Mouse (Mus musculus): ENCODE measurements around the gene Psmd11. TPM values are rescaled to one million over a fixed set of nuclear protein-coding genes. Genes with fewer than 3 reads are reported as not detected.
"Not testable (repeated sequence)": the region's sequence is repeated elsewhere in the genome, so short reads cannot be mapped to it uniquely, and the experiment has no call there.

Psmd11 gene
- polyA plus RNA-seq, 1 experiment from 2014 or later = 336 TPM

DNA sequence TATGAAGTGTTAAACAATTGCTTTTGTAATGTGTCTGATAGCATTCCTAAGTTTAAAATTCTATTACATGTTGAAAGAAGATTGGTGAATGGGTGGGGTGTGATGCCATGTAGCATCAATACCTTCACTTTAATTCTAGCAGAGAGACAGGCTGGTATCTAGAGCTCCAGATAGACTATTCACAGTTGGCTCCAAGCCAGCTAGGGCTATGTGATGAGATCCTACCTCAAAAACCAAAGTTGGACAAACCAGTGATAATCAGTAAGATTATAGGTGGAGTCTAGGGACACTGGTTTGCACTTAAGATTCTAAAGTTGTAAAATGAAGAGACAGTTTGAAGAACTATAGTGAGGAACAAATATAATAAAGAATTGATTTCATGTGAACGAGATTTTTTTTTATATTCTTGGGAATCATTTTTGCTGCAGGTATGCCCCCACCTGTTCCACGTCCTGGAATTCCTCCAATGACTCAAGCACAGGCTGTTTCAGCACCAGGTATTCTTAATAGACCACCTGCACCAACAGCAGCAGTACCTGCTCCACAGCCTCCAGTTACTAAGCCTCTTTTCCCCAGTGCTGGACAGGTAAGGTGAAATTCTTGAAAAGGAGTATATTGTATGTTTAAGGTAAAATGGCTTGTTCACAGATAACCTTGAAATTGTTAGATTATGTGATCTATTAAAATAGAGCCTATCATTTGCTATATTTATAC lies 36.9 kb upstream of the Psmd11 start:
- Histone ChIP-seq H3K4me1 (replicated peaks; ENCODE audit: control insufficient read depth, insufficient read depth, low read length) (peaks cover 4% of the 10 kb centered on the region), H3K4me2 (ENCODE audit: low read length) (no peak overlapping the region), H3K27me3 (replicated peaks; ENCODE audit: control insufficient read depth, insufficient read depth, low read length) (no peaks in the 10 kb centered on the region), H3K36me3 (ENCODE audit: control insufficient read depth, insufficient read depth) (peaks cover 43% of the 10 kb centered on the region), H3K9me3 (ENCODE audit: control insufficient read depth, low read length) (no peaks in the 10 kb centered on the region), H3K9ac (replicated peaks; ENCODE audit: low read depth, low read length) (no peak overlapping the region), H3K4me3 (replicated peaks; ENCODE audit: low read length) (no peak overlapping the region), H3K27ac (ENCODE audit: low read length) (no peak overlapping the region)
- 93% methylated on average over 2 of the region's 2 CpGs for WGBS
- no peak for ATAC-seq

GRCm38 (mm10) chr11:80395930-80396329 lies 32.5 kb upstream of the Psmd11 start:
- 90% methylated on average over 3 of the region's 3 CpGs for WGBS
- Histone ChIP-seq H3K4me2 (ENCODE audit: low read length) (no peak overlapping the region), H3K4me3 (replicated peaks; ENCODE audit: low read length) (no peak overlapping the region), H3K9me3 (ENCODE audit: control insufficient read depth, low read length) (no peaks in the 10 kb centered on the region), H3K9ac (replicated peaks; ENCODE audit: low read depth, low read length) (no peak overlapping the region), H3K27me3 (replicated peaks; ENCODE audit: control insufficient read depth, insufficient read depth, low read length) (no peaks in the 10 kb centered on the region), H3K27ac (ENCODE audit: low read length) (no peak overlapping the region), H3K36me3 (ENCODE audit: control insufficient read depth, insufficient read depth) (peaks cover 39% of the 10 kb centered on the region), H3K4me1 (replicated peaks; ENCODE audit: control insufficient read depth, insufficient read depth, low read length) (no peaks in the 10 kb centered on the region)
- ATAC-seq = no peak

GRCm38 (mm10) chr11:80396617-80397016 lies 31.8 kb upstream of the Psmd11 start:
- 88% methylated on average over 4 of the region's 4 CpGs for WGBS
- no peak for ATAC-seq

GRCm38 (mm10) chr11:80407878-80408277 lies 20.5 kb upstream of the Psmd11 start:
- not testable (repeated sequence) for H3K4me3 ChIP-seq (replicated peaks; ENCODE audit: low read length); H3K4me2 ChIP-seq (ENCODE audit: low read length); ATAC-seq; H3K9ac ChIP-seq (replicated peaks; ENCODE audit: low read depth, low read length); H3K27ac ChIP-seq (ENCODE audit: low read length); H3K9me3 ChIP-seq (ENCODE audit: control insufficient read depth, low read length); H3K4me1 ChIP-seq (replicated peaks; ENCODE audit: control insufficient read depth, insufficient read depth, low read length); H3K27me3 ChIP-seq (replicated peaks; ENCODE audit: control insufficient read depth, insufficient read depth, low read length)
- 98% methylated on average over 6 of the region's 6 CpGs for WGBS
- peaks cover 29% of the 10 kb centered on the region for H3K36me3 ChIP-seq (ENCODE audit: control insufficient read depth, insufficient read depth)

More at GRCm38 (mm10) chr11:80396617-80397016, 31.8 kb upstream of the Psmd11 start:
- Histone ChIP-seq H3K4me3 (replicated peaks; ENCODE audit: low read length) (no peak overlapping the region), H3K4me1 (replicated peaks; ENCODE audit: control insufficient read depth, insufficient read depth, low read length) (no peaks in the 10 kb centered on the region), H3K4me2 (ENCODE audit: low read length) (no peak overlapping the region), H3K9me3 (ENCODE audit: control insufficient read depth, low read length) (no peaks in the 10 kb centered on the region), H3K36me3 (ENCODE audit: control insufficient read depth, insufficient read depth) (peaks cover 36% of the 10 kb centered on the region), H3K27ac (ENCODE audit: low read length) (no peak overlapping the region), H3K27me3 (replicated peaks; ENCODE audit: control insufficient read depth, insufficient read depth, low read length) (no peaks in the 10 kb centered on the region), H3K9ac (replicated peaks; ENCODE audit: low read depth, low read length) (no peak overlapping the region)

DNA sequence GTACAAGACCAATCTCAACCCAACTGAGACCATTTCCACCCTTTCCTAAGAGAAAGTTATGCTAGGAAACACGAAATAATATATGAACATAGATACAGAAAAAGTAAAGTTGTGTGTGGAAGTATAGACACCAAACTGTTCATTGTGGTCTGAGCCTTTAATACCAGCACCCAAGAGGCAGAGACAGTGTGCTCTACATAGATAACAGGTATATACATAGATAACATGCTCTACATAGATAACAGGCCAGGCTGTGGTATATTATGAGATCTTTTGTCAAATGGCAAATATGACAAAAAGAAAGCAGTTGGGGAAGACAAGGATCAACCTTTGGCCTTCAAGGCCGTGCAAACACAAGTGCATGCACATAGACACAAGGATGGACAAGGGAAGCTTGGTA lies 18.0 kb upstream of the Psmd11 start:
- Histone ChIP-seq H3K4me3 (replicated peaks; ENCODE audit: low read length) (no peak overlapping the region), H3K9me3 (ENCODE audit: control insufficient read depth, low read length) (no peaks in the 10 kb centered on the region), H3K27me3 (replicated peaks; ENCODE audit: control insufficient read depth, insufficient read depth, low read length) (no peaks in the 10 kb centered on the region), H3K9ac (replicated peaks; ENCODE audit: low read depth, low read length) (no peak overlapping the region), H3K4me2 (ENCODE audit: low read length) (no peak overlapping the region), H3K36me3 (ENCODE audit: control insufficient read depth, insufficient read depth) (peaks cover 27% of the 10 kb centered on the region), H3K27ac (ENCODE audit: low read length) (no peak overlapping the region), H3K4me1 (replicated peaks; ENCODE audit: control insufficient read depth, insufficient read depth, low read length) (no peaks in the 10 kb centered on the region)
- no peak for ATAC-seq
- WGBS = 90% methylated on average over 2 of the region's 2 CpGs

DNA sequence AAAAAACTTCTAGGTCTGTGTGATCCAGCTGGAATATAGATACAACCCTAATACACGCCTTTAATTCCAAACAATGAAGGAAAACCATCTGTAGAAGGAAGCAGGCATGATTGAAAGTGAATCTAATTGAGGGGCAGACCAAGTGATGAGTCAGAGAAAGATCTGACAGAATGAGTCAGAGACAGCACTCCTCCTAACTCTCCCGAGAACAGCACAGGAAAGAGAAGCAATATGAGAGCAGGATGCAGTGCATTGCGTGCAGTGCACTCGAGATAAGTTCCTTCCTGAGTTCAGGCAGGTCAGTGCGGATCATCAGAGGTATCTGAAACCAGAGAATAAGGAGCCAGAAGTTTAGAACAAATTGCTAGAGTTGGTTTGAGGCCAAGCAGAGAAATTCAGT lies 11.3 kb upstream of the Psmd11 start:
- Histone ChIP-seq H3K36me3 (ENCODE audit: control insufficient read depth, insufficient read depth) (peaks cover 15% of the 10 kb centered on the region), H3K27me3 (replicated peaks; ENCODE audit: control insufficient read depth, insufficient read depth, low read length) (no peaks in the 10 kb centered on the region), H3K9ac (replicated peaks; ENCODE audit: low read depth, low read length) (no peak overlapping the region), H3K27ac (ENCODE audit: low read length) (no peak overlapping the region), H3K4me2 (ENCODE audit: low read length) (no peak overlapping the region), H3K4me3 (replicated peaks; ENCODE audit: low read length) (no peak overlapping the region), H3K9me3 (ENCODE audit: control insufficient read depth, low read length) (peaks cover 3% of the 10 kb centered on the region), H3K4me1 (replicated peaks; ENCODE audit: control insufficient read depth, insufficient read depth, low read length) (no peaks in the 10 kb centered on the region)
- WGBS = 95% methylated on average over 5 of the region's 5 CpGs
- no peak for ATAC-seq

DNA sequence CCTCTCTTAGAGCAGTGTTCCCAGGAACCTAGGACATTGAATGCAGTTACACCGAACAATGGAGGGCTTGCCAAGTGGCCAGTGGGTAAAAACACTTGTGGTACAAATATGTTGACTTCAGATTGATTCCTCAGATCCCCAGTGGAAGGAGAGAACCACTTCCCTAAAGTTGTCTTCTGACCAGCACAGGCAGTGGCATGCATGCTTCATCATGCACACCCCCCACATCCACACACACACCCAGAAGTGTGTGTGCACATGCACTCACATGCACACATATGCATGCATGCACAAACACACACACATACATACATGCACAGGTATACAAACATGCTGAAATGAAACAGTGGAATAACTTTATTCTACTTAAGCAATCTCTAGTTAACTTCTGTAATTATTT lies 8.7 kb upstream of the Psmd11 start:
- Histone ChIP-seq H3K4me1 (replicated peaks; ENCODE audit: control insufficient read depth, insufficient read depth, low read length) (no peaks in the 10 kb centered on the region), H3K27me3 (replicated peaks; ENCODE audit: control insufficient read depth, insufficient read depth, low read length) (no peaks in the 10 kb centered on the region), H3K9me3 (ENCODE audit: control insufficient read depth, low read length) (peaks cover 3% of the 10 kb centered on the region), H3K4me3 (replicated peaks; ENCODE audit: low read length) (no peak overlapping the region), H3K36me3 (ENCODE audit: control insufficient read depth, insufficient read depth) (peaks cover 12% of the 10 kb centered on the region), H3K27ac (ENCODE audit: low read length) (no peak overlapping the region), H3K9ac (replicated peaks; ENCODE audit: low read depth, low read length) (no peak overlapping the region), H3K4me2 (ENCODE audit: low read length) (no peak overlapping the region)
- ATAC-seq = no peak
- 81% methylated on average over 1 of the region's 1 CpGs for WGBS

- H3K27me3 ChIP-seq (replicated peaks; ENCODE audit: control insufficient read depth, insufficient read depth, low read length) = no peaks in the 10 kb centered on the region
- no peak overlapping the region for H3K9ac ChIP-seq (replicated peaks; ENCODE audit: low read depth, low read length)
- H3K4me2 ChIP-seq (ENCODE audit: low read length) = no peak overlapping the region
- 59% methylated on average over 2 of the region's 2 CpGs for WGBS
- no peak for ATAC-seq
- H3K4me3 ChIP-seq (replicated peaks; ENCODE audit: low read length) = no peak overlapping the region
- peaks cover 7% of the 10 kb centered on the region; the same call in 1 of the 2 replicates for H3K36me3 ChIP-seq (ENCODE audit: control insufficient read depth, insufficient read depth)
- H3K9me3 ChIP-seq (ENCODE audit: control insufficient read depth, low read length) = peaks cover 3% of the 10 kb centered on the region
- H3K4me1 ChIP-seq (replicated peaks; ENCODE audit: control insufficient read depth, insufficient read depth, low read length) = no peaks in the 10 kb centered on the region
- H3K27ac ChIP-seq (ENCODE audit: low read length) = no peak overlapping the region
Measured at GRCm38 (mm10) chr11:80420202-80420984, 8.0 kb upstream of the Psmd11 start.

DNA sequence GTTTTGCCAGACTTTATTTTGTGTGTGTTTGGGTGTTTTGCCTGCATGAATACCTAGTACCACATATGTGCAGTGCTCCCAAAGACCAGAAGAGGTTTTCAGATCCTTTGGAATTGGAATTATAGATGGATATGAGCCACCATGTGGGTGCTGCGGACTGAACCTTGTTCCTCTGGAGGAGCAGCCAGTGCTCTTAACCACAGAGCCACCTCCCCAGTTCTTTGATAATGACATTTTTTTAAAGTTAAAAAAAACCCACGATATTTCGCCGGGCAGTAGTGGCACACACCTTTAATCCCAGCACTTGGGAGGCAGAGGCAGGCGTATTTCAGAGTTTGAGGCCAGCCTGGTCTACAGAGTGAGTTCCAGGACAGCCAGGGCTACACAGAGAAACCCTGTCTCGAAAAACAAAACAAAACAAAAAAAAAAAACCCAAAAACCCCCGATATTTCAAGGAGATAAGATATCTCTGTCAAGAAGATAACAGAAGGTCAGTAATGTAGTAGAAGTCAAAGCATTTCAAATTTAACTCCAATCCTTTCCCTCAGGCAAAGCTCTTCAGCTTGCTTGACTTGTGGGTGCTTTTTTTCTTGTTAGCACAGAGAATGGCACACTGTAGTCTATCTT lies 6.9 kb upstream of the Psmd11 start:
- Histone ChIP-seq H3K9me3 (ENCODE audit: control insufficient read depth, low read length) (peaks cover 3% of the 10 kb centered on the region), H3K4me2 (ENCODE audit: low read length) (no peak overlapping the region), H3K27ac (ENCODE audit: low read length) (no peak overlapping the region), H3K9ac (replicated peaks; ENCODE audit: low read depth, low read length) (no peak overlapping the region), H3K36me3 (ENCODE audit: control insufficient read depth, insufficient read depth) (peaks cover 5% of the 10 kb centered on the region; the same call in 1 of the 2 replicates), H3K27me3 (replicated peaks; ENCODE audit: control insufficient read depth, insufficient read depth, low read length) (no peaks in the 10 kb centered on the region), H3K4me3 (replicated peaks; ENCODE audit: low read length) (no peak overlapping the region), H3K4me1 (replicated peaks; ENCODE audit: control insufficient read depth, insufficient read depth, low read length) (no peaks in the 10 kb centered on the region)
- no peak for ATAC-seq
- 88% methylated on average over 7 of the region's 7 CpGs for WGBS

Measured in forebrain, embryonic 16.5 days (tissue).